Mouse (Mus musculus) CH12.LX (cell line): ENCODE measurements at regions not wholly inside any gene's neighbourhood (a gene's known extent, or its start where the extent isn't known, plus 50 kb on each side); places are given as distances from the start of the nearest gene placed in this dataset.

ENCODE experiments used
- DNase-seq: peaks from one replicate; pipeline ENCODE4 v3.0.0-alpha.2; 2013; ENCODE audit errors: extremely low read depth
- H3K27ac ChIP-seq: 2 replicates; pipeline ENCODE4 v1.5.1; 2012; ENCODE audit warnings: low read depth, mild to moderate bottlenecking, control low read depth, moderate library complexity; ENCODE audit not compliant: insufficient read depth
- H3K27me3 ChIP-seq: replicated peaks from 2 replicates; pipeline ENCODE3; 2012; ENCODE audit warnings: inconsistent platforms
- H3K36me3 ChIP-seq, 2 experiments: replicated peaks in 1 of 2; 2 replicates each; pipeline versions ENCODE3 to v1.6.1; 2012; ENCODE audit warnings: inconsistent platforms in 1 of 2, low read length in 1 of 2, mild to moderate bottlenecking in 1 of 2, mixed read lengths in 1 of 2, moderate library complexity in 1 of 2; ENCODE audit not compliant: control insufficient read depth in 1 of 2, insufficient read depth in 1 of 2
- H3K4me1 ChIP-seq, 2 experiments: 2 replicates each; pipeline ENCODE4 v1.6.1; 2012; ENCODE audit warnings: inconsistent platforms in 1 of 2, moderate library complexity in 1 of 2; ENCODE audit not compliant: insufficient read depth in 2 of 2, control insufficient read depth in 1 of 2
- H3K4me2 ChIP-seq: 2 replicates; pipeline ENCODE4 v1.6.1; 2012; ENCODE audit warnings: low read depth, mild to moderate bottlenecking, control low read depth; ENCODE audit not compliant: poor library complexity, insufficient read depth, severe bottlenecking
- H3K4me3 ChIP-seq, 3 experiments: fragments of 150-350 bp in 1 of 3; sonication (generic) in 1 of 3; replicated peaks in 1 of 3; 2 replicates each; pipeline versions ENCODE3 to v1.5.1; 2011 to 2012; ENCODE audit warnings: low read depth in 2 of 3, low read length in 2 of 3, mild to moderate bottlenecking in 2 of 3, moderate library complexity in 2 of 3, control low read depth in 1 of 3, improper control_type of control experiment in 1 of 3, inconsistent platforms in 1 of 3, mixed read lengths in 1 of 3; ENCODE audit not compliant: poor library complexity in 1 of 3
- H3K79me2 ChIP-seq: replicated peaks from 2 replicates; pipeline ENCODE4 v1.6.1; 2012; ENCODE audit warnings: mild to moderate bottlenecking, moderate library complexity; ENCODE audit not compliant: control insufficient read depth, poor library complexity, insufficient read depth, severe bottlenecking; ENCODE audit errors: extremely low read depth
- H3K9ac ChIP-seq: 2 replicates; pipeline ENCODE4 v1.6.1; 2012; ENCODE audit warnings: low read depth, mild to moderate bottlenecking, control low read depth, moderate library complexity; ENCODE audit not compliant: insufficient read depth
- H3K9me3 ChIP-seq: replicated peaks from 2 replicates; pipeline ENCODE3; 2012; ENCODE audit warnings: low read length, inconsistent platforms, mixed read lengths
- BHLHE40 ChIP-seq: IDR thresholded peaks from 2 replicates; pipeline ENCODE4 v1.6.1; 2011; ENCODE audit warnings: mild to moderate bottlenecking, low read depth, low read length, improper control_type of control experiment
- CTCF ChIP-seq, 2 experiments: IDR thresholded peaks in 1 of 2; conservative IDR thresholded peaks in 1 of 2; 2 replicates each; pipeline ENCODE4 v1.5.1; 2011 to 2012; ENCODE audit warnings: low read depth in 2 of 2, low read length in 2 of 2, improper control_type of control experiment in 1 of 2, inconsistent platforms in 1 of 2, mild to moderate bottlenecking in 1 of 2, moderate library complexity in 1 of 2
- ELF1 ChIP-seq: IDR thresholded peaks from 2 replicates; pipeline ENCODE4 v1.6.1; 2014; ENCODE audit warnings: low read depth, mild to moderate bottlenecking, inconsistent platforms, low read length, improper control_type of control experiment
- EP300 ChIP-seq: IDR thresholded peaks from 2 replicates; pipeline ENCODE4 v1.6.1; 2011; ENCODE audit warnings: low read length, improper control_type of control experiment
- GABPA ChIP-seq: IDR thresholded peaks from 2 replicates; pipeline ENCODE4 v1.6.1; 2012; ENCODE audit warnings: low read depth, low read length, improper control_type of control experiment, inconsistent platforms; ENCODE audit not compliant: insufficient replicate concordance
- HCFC1 ChIP-seq: IDR thresholded peaks from 2 replicates; pipeline ENCODE4 v1.6.1; 2012; ENCODE audit warnings: low read depth, mild to moderate bottlenecking, inconsistent platforms, low read length, improper control_type of control experiment
- IRF4 ChIP-seq: IDR thresholded peaks from 2 replicates; pipeline ENCODE4 v1.6.1; 2014; ENCODE audit warnings: low read depth, mild to moderate bottlenecking, inconsistent platforms, low read length, improper control_type of control experiment
- JUN ChIP-seq: IDR thresholded peaks from 2 replicates; pipeline ENCODE4 v1.6.1; 2011; ENCODE audit warnings: low read depth, mild to moderate bottlenecking, low read length, improper control_type of control experiment, moderate library complexity; ENCODE audit not compliant: insufficient read depth
- MAFK ChIP-seq: IDR thresholded peaks from 2 replicates; pipeline ENCODE4 v1.6.1; 2011; ENCODE audit warnings: low read length, improper control_type of control experiment; ENCODE audit not compliant: insufficient replicate concordance
- MAZ ChIP-seq: IDR thresholded peaks from 2 replicates; pipeline ENCODE4 v1.6.1; 2012; ENCODE audit warnings: low read depth, mild to moderate bottlenecking, inconsistent platforms, low read length, improper control_type of control experiment, moderate library complexity
- MEF2A ChIP-seq: IDR thresholded peaks from 2 replicates; pipeline ENCODE4 v1.6.1; 2014; ENCODE audit warnings: low read depth, mild to moderate bottlenecking, inconsistent platforms, low read length, improper control_type of control experiment, borderline replicate concordance
- MXI1 ChIP-seq: IDR thresholded peaks from 2 replicates; pipeline ENCODE4 v1.6.1; 2011; ENCODE audit warnings: mild to moderate bottlenecking, low read depth, low read length, improper control_type of control experiment
- NELFE ChIP-seq: IDR thresholded peaks from 2 replicates; pipeline ENCODE4 v1.6.1; 2011; ENCODE audit warnings: low read depth, low read length, improper control_type of control experiment
- NRF1 ChIP-seq: IDR thresholded peaks from 2 replicates; pipeline ENCODE4 v1.6.1; 2014; ENCODE audit warnings: low read depth, mild to moderate bottlenecking, inconsistent platforms, low read length, improper control_type of control experiment, moderate library complexity
- SIN3A ChIP-seq: IDR thresholded peaks from 2 replicates; pipeline ENCODE4 v1.6.1; 2012; ENCODE audit warnings: low read length, improper control_type of control experiment, inconsistent platforms
- USF1 ChIP-seq: IDR thresholded peaks from 2 replicates; pipeline ENCODE4 v1.6.1; 2014; ENCODE audit warnings: low read depth, mild to moderate bottlenecking, inconsistent platforms, low read length, improper control_type of control experiment
- USF2 ChIP-seq: conservative IDR thresholded peaks from 2 replicates; pipeline ENCODE4 v1.6.1; 2011; ENCODE audit warnings: low read depth, low read length, improper control_type of control experiment
- ZC3H11A ChIP-seq: IDR thresholded peaks from 2 replicates; pipeline ENCODE4 v1.6.1; 2012; ENCODE audit warnings: low read depth, mild to moderate bottlenecking, inconsistent platforms, low read length, improper control_type of control experiment
- ZKSCAN1 ChIP-seq: IDR thresholded peaks from 2 replicates; pipeline ENCODE4 v1.6.1; 2012; ENCODE audit warnings: low read depth, inconsistent platforms, low read length, improper control_type of control experiment, borderline replicate concordance
- dilution Hi-C: fragments of 300-500 bp; cut with MboI; formaldehyde crosslinking; loops from 2 replicates; pipeline ENCODE4 v1.14.3; 2020; ENCODE audit warnings: low sequenced_read_pairs; ENCODE audit not compliant: extremely low pct_unique_long_range_greater_than_20kb, extremely low pct_ligation_motif_present
- in situ Hi-C: fragments of 300-500 bp; cut with MboI; formaldehyde crosslinking; loops from 3 replicates; pipeline ENCODE4 v1.14.3; 2019; ENCODE audit warnings: low sequenced_read_pairs, low pct_ligation_motif_present, low pct_unique_long_range_greater_than_20kb, mixed read lengths

GRCm38 (mm10) chr7:73308981-73309380, 66.3 kb upstream of the Rgma start:
- Histone ChIP-seq H3K79me2 (no peaks in the 10 kb centered on the region), H3K27me3 (peaks cover 6% of the 10 kb centered on the region), H3K4me3 (no peak overlapping the region), H3K27ac (no peak overlapping the region), H3K36me3 (no peaks in the 10 kb centered on the region), H3K9ac (no peak overlapping the region), H3K4me2 (no peak overlapping the region), H3K9me3 (no peaks in the 10 kb centered on the region), H3K4me1 (no peaks in the 10 kb centered on the region)
- in situ Hi-C loops (no loop called here), dilution Hi-C loops (no loop called here)
- no peak for TF ChIP-seq ELF1
- no peak for DNase-seq

GRCm38 (mm10) chr7:73310056-73310455, 65.3 kb upstream of the Rgma start:
- Histone ChIP-seq H3K4me2 (no peak overlapping the region), H3K27ac (no peak overlapping the region), H3K36me3 (no peaks in the 10 kb centered on the region), H3K4me3 (no peak overlapping the region), H3K4me1 (no peaks in the 10 kb centered on the region), H3K27me3 (peaks cover 6% of the 10 kb centered on the region), H3K9ac (no peak overlapping the region), H3K79me2 (no peaks in the 10 kb centered on the region), H3K9me3 (no peaks in the 10 kb centered on the region)
- in situ Hi-C loops (no loop called here), dilution Hi-C loops (no loop called here)
- no peak for DNase-seq
- TF ChIP-seq BHLHE40 (no peak), CTCF (conservative IDR thresholded peaks at IDR 0.05 in 1 of 2, IDR thresholded peaks at IDR 0.05 in 1 of 2; ENCODE audit: low read depth in 2 of 2, low read length in 2 of 2) (no peak), MAFK (no peak), ZKSCAN1 (no peak), NRF1 (no peak), IRF4 (no peak), JUN (no peak), SIN3A (no peak)

GRCm38 (mm10) chr7:73310581-73311136, 64.7 kb upstream of the Rgma start:
- H3K36me3 ChIP-seq: no peaks in the 10 kb centered on the region
- no peak overlapping the region for H3K4me3 ChIP-seq
- dilution Hi-C loops: no loop called here
- TF ChIP-seq ZKSCAN1: no peak
- TF ChIP-seq EP300: no peak
- TF ChIP-seq JUN: no peak
- TF ChIP-seq BHLHE40: no peak
- no peak for TF ChIP-seq IRF4
- TF ChIP-seq MAZ: no peak
- TF ChIP-seq USF2: no peak
- TF ChIP-seq GABPA: no peak
- TF ChIP-seq ZC3H11A: no peak
- TF ChIP-seq USF1: no peak
- no peak for TF ChIP-seq NELFE
- no peak for TF ChIP-seq NRF1
- TF ChIP-seq MXI1: no peak
- TF ChIP-seq SIN3A: no peak
- no peak for TF ChIP-seq CTCF (conservative IDR thresholded peaks at IDR 0.05 in 1 of 2, IDR thresholded peaks at IDR 0.05 in 1 of 2; ENCODE audit: low read depth in 2 of 2, low read length in 2 of 2)
- TF ChIP-seq HCFC1: no peak
- TF ChIP-seq MEF2A: no peak
- H3K9me3 ChIP-seq: no peaks in the 10 kb centered on the region
- peaks cover 6% of the 10 kb centered on the region for H3K27me3 ChIP-seq
- DNase-seq: no peak
- no peak overlapping the region for H3K4me2 ChIP-seq
- no peak overlapping the region for H3K27ac ChIP-seq
- no peak overlapping the region for H3K9ac ChIP-seq
- no peaks in the 10 kb centered on the region for H3K4me1 ChIP-seq
- no peaks in the 10 kb centered on the region for H3K79me2 ChIP-seq
- in situ Hi-C loops: no loop called here
